In genomic region chr5:145116316-145116715, GRCm38 (mm10) we compare ENCODE assay signal across 1 mouse cellular context.
TF ChIP-seq lines count a peak whose summit lies in the region.

No protein-coding gene starts in this region.

TF ChIP-seq in CH12.LX, 34 proteins besides CTCF, POLR2A, EP300 and RAD21 (continued from another document):
- no peak for TF ChIP-seq ZMIZ1 (IDR thresholded peaks at IDR 0.05; ENCODE audit: low read depth, low read length)
- TF ChIP-seq PAX5 (IDR thresholded peaks at IDR 0.05; ENCODE audit: low read length), result no peak
- TF ChIP-seq MEF2A (IDR thresholded peaks at IDR 0.05; ENCODE audit: borderline replicate concordance, low read depth, low read length), result no peak
- TF ChIP-seq TBP (conservative IDR thresholded peaks at IDR 0.05; ENCODE audit: low read depth, low read length), result peak; percentile 78
- TF ChIP-seq MAFK (IDR thresholded peaks at IDR 0.05; ENCODE audit: insufficient replicate concordance, low read length), result no peak
- no peak for TF ChIP-seq RCOR1 (conservative IDR thresholded peaks at IDR 0.05; ENCODE audit: low read depth, low read length)
- TF ChIP-seq NELFE (IDR thresholded peaks at IDR 0.05; ENCODE audit: low read depth, low read length), result no peak
- no peak for TF ChIP-seq MAX (IDR thresholded peaks at IDR 0.05; ENCODE audit: low read length)
- no peak for TF ChIP-seq ZC3H11A (IDR thresholded peaks at IDR 0.05; ENCODE audit: low read depth, low read length)
- no peak for TF ChIP-seq E2F4 (IDR thresholded peaks at IDR 0.05; ENCODE audit: insufficient replicate concordance, low read depth, low read length)
- TF ChIP-seq KAT2A (IDR thresholded peaks at IDR 0.05; ENCODE audit: insufficient replicate concordance, low read length), result no peak
- TF ChIP-seq SIN3A (IDR thresholded peaks at IDR 0.05; ENCODE audit: low read length), result peak; percentile 69
- no peak for TF ChIP-seq MXI1 (IDR thresholded peaks at IDR 0.05; ENCODE audit: low read depth, low read length)
- peak; percentile 39; the same call in 1 of the 2 replicates for TF ChIP-seq TCF12 (IDR thresholded peaks at IDR 0.05; ENCODE audit: low read depth, low read length)
- TF ChIP-seq IRF4 (IDR thresholded peaks at IDR 0.05; ENCODE audit: low read depth, low read length), result peak; percentile 41; the same call in 1 of the 2 replicates
- peak; percentile 28; the same call in 1 of the 2 replicates for TF ChIP-seq BHLHE40 (IDR thresholded peaks at IDR 0.05; ENCODE audit: low read depth, low read length)
- TF ChIP-seq MYC (IDR thresholded peaks at IDR 0.05; ENCODE audit: low read depth, low read length), result no peak
- TF ChIP-seq MAZ (IDR thresholded peaks at IDR 0.05; ENCODE audit: low read depth, low read length), result 0 out of 2 replicates have a peak, but pooled peaks have one; percentile 34
- no peak for TF ChIP-seq CHD1 (IDR thresholded peaks at IDR 0.05; ENCODE audit: low read depth, low read length)
